Mouse (Mus musculus) E14TG2a.4 (cell line): ENCODE measurements at regions not wholly inside any gene's neighbourhood (a gene's known extent, or its start where the extent isn't known, plus 50 kb on each side); places are given as distances from the start of the nearest gene placed in this dataset.

ENCODE experiments used
- CTCF ChIP-seq: conservative IDR thresholded peaks from 2 replicates; pipeline ENCODE4 v1.5.1; 2014; ENCODE audit warnings: low read length
- NANOG ChIP-seq: IDR thresholded peaks from 2 replicates; pipeline ENCODE4 v1.6.1; 2014; ENCODE audit warnings: borderline replicate concordance, low read length, mixed read lengths
- POU5F1 ChIP-seq: IDR thresholded peaks from 2 replicates; pipeline ENCODE4 v1.6.1; 2014; ENCODE audit warnings: low read length, borderline replicate concordance

- TF ChIP-seq CTCF (no peak), NANOG (no peak), POU5F1 (no peak)
Observed at GRCm38 (mm10) chr12:77142224-77142623, 95.7 kb upstream of the Fut8 start.
